Mouse (Mus musculus) heart, adult 8-10 months (tissue): ENCODE measurements at regions not wholly inside any gene's neighbourhood (a gene's known extent, or its start where the extent isn't known, plus 50 kb on each side); places are given as distances from the start of the nearest gene placed in this dataset.
"Not testable (repeated sequence)": the region's sequence is repeated elsewhere in the genome, so short reads cannot be mapped to it uniquely, and the experiment has no call there.

Experiments
- DNase-seq: peaks from one replicate; pipeline ENCODE4 v3.0.0; 2022; ENCODE audit warnings: low spot score

- no peak for DNase-seq
Measured at GRCm38 (mm10) chr16:50533881-50534280, 57.1 kb downstream of the Ccdc54 start.

- DNase-seq = peak; percentile 85
Measured at GRCm38 (mm10) chr16:50529511-50530416, 61.2 kb downstream of the Ccdc54 start.

GRCm38 (mm10) chr16:50528677-50529510 is 62.1 kb downstream of the Ccdc54 start:
- DNase-seq = peak; percentile 78

GRCm38 (mm10) chr16:50528355-50528676 is 62.6 kb downstream of the Ccdc54 start:
- no peak for DNase-seq

- DNase-seq = not testable (repeated sequence)
Measured at GRCm38 (mm10) chr16:50526930-50527329, 64.0 kb downstream of the Ccdc54 start.

GRCm38 (mm10) chr16:50525934-50526366 is 65.0 kb downstream of the Ccdc54 start:
- no peak for DNase-seq

GRCm38 (mm10) chr16:50525504-50525903 is 65.5 kb downstream of the Ccdc54 start:
- no peak for DNase-seq

GRCm38 (mm10) chr16:50519610-50520009 is 71.3 kb downstream of the Ccdc54 start:
- DNase-seq = no peak

GRCm38 (mm10) chr16:50516579-50516978 is 74.4 kb downstream of the Ccdc54 start:
- DNase-seq = no peak

- no peak for DNase-seq
Measured at GRCm38 (mm10) chr16:50515039-50515438, 75.9 kb downstream of the Ccdc54 start.

- no peak for DNase-seq
Measured at GRCm38 (mm10) chr16:50512080-50512479, 78.9 kb downstream of the Ccdc54 start.

GRCm38 (mm10) chr16:50509529-50509895 is 77.3 kb upstream of the Bbx start:
- DNase-seq = no peak

- no peak for DNase-seq
Measured at GRCm38 (mm10) chr16:50508673-50509528, 76.7 kb upstream of the Bbx start.

GRCm38 (mm10) chr16:50504619-50505018 is 72.4 kb upstream of the Bbx start:
- DNase-seq = no peak

GRCm38 (mm10) chr16:50498909-50499308 is 66.7 kb upstream of the Bbx start:
- no peak for DNase-seq

- DNase-seq = no peak
Measured at GRCm38 (mm10) chr16:50493662-50494061, 61.5 kb upstream of the Bbx start.

GRCm38 (mm10) chr16:50489244-50489643 is 57.1 kb upstream of the Bbx start:
- DNase-seq = no peak

GRCm38 (mm10) chr16:50482360-50482786 is 50.2 kb upstream of the Bbx start:
- no peak for DNase-seq
